Mouse (Mus musculus): Measurements from ENCODE around the gene Gm27029.

DNA sequence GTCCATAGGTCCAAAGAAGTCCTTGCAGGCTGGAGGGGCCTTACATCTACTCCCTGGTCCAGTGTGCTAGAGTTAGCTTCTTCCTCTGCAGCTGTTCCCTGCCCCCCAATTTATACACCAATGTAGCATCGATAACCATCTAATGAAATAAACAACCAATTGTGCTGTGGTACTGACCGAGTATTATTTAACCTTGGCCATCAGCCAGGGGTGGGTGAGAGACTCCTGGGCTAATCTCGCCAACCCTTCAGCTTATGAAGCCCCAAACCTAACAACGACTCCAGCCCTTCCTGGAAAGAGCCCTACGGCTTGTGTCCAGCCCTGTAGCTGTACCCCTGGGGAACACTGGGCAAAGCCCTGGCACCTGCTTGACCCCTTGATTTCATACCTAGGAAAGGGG lies 49.7 kb upstream of the Gm27029 start:
- no peak for TF ChIP-seq TAL1 (IDR thresholded peaks at IDR 0.05; ENCODE audit: low read length)
- TF ChIP-seq GATA1 (IDR thresholded peaks at IDR 0.05; ENCODE audit: low read length), result no peak
